Mouse (Mus musculus): ENCODE results near the gene Sox4.

The Sox4 gene

DNA sequence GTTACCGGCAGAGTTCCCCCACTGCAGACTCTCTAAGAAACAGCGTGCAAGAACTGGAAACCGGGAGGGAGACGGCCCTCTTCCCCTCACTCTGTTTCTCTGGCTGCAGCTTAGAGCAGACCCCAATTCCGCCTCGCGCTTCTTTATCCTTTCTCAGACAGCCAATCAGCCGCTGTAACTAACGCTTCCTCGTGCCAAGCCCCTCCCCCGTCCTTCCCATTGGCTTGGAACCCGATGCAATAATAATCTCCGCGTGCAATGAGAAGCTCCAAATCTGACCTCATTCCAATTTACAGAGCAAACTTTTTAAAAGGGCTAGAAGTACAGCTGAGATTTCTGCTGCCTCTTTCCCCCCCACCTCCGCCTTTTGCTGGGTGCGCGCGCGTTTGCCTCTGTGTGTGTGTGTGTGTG is at the start of gene Sox4:
Gene Sox4, minus strand, starts transcription at position 133 of the 411 bp plus-strand sequence.
- peak; percentile 89 for DNase-seq

DNA sequence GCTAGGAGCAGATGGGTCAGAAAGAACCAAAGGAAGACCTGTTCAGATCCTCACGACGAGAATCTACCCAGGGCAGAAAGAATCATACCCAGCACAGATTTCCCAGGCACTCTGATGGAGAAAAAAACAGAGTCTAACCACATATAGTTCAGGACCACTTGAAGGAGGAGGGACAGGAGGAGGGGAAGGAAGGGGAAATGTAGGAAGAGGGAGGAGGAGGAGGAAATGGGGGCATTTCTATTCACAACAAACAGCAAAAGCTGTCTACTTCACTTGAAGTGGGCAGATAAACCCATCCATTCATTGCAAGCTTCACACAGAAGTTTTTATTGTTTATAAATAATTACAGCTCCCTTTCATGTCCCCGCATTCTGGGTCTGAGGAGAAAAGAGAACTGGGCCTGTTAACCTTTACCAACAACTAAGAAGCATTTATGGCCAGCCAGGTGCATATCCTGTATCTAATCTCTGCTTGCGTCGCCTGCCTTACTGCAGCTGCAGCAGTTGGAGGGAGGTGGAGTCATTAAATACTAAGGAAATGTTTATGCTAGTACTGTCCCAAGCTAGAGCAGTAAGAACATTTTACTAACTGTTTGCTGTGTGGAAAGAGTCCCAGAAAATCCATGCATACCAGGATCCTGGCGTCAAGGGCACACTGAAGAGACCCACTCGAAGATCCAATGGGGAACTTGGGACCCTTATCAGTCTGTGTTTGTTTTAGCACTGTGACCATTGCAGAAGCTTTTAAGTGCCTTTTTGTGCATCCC is 38.6 kb upstream of the Sox4 start:
- DNase-seq, result no peak

DNA sequence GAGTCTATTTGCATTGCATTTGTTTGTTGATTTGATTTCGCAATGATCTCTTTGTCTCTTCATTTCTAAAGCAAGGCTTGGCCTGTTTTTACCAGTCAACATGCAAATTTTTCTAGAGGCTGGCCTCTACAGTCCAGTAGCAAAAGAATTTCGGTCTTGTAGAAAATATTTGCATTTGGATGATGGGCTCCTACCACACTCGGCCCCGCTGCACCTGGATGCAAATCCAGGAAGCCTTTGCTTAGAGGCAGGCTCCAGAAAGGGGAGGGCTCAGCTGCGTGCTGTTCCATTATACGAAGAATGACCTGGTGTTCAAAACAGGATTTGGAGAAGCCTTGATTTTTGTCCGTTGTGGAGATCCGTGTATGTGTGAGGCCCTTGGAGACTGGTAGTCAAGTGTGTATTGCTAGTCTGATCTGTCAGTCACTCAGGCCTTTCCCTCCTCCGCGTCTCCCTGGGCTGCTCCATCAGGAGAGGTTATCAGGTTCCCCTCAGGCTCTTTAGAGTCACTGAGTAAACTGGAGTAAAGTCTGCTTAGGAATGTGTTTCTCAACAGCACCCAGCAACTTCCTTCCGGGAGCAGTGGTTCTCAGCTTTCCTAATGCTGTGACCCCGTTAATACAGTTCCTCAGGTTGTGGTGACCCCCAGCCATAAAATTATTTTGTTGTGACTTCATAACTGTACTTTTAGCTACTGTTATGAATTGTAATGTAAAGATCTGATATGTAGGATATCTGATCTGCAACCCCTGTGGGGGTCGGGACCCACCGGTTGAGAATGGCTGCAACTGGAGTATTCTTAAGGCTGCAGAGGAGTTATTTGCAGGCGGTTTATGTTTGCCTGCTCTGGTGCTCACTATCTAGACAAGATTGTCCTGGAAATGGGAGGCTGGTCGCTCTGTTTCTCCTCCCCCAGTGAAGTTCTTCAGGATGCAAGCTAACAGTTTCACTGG is 35.5 kb upstream of the Sox4 start:
- no peak for DNase-seq

DNA sequence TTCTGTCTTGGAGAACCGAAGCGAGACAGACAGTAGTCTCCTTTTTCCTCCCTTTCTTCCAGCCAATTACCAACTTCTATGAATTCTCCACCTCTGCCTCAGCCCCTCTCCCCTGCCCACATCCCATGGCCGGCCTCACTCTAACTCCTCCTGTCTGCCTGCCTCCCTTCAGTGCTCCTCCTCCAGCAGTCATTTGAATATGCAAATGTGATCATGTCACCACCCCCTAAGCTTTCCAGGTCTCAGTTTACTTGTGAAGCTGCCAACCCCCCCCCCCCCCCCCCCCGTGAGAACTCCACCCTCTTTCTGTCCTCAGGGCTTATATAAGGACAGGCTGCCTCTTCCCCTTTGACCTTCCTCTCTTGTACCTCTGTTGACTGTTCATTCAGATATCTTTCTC is 27.2 kb upstream of the Sox4 start:
- DNase-seq, result no peak

DNA sequence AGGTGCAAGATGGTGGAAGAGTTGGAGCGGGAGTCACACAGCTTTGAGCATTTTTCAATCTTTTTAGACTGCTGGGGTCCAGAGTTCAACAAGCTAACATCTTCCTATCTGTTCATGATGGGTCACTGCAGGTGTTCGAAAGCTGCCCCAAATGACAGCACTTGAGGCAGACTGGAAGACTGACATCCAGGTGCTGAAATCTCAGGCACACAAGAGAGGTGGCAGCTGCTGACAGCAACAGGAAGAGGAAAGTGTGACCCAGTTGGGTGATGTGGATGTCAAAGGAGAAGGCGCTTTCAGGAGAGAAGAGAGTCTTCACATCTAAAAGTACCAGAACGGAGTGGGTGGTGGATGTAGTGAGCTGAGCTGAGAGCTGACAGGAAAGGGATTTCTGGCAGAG is 21.5 kb upstream of the Sox4 start:
- no peak for DNase-seq

DNA sequence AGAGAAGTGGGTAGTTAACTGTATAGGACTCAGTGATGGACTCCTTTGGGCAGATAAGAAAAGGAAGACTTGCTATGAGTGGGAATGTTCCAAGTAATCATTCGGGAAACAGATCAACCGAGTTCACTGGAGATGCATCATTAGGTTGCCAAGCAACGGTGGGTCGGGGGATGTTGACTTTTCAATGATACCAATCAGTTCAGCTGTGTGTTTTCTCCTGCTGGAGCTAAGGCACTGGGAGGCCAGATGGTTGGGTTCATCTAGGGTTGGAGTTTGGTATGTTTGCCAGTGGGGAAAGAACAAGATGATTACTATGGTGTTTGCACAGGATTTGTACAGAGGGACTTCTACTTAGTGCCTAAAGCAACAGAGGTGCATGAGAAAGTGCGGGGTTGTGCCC is 21.1 kb upstream of the Sox4 start:
- DNase-seq, result no peak

DNA sequence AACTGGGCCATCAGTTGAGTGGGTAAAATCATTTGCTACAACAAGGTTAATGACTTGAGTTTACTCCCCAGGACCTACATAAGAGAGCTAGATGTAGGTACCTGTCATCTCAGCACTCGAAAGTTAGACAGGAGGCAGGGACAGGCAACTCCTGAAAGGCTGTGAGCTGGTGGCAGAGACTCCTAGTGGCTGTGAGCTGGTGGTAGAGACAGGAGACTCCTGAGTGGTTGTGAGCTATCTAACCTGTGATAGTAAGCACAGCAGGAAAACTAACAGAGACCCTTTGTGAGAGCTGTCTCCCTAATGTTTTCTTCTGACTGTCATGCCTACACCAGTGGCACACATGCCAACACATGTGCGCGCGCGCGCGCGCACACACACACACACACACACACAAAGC is 7.4 kb upstream of the Sox4 start:
- DNase-seq, result no peak

DNA sequence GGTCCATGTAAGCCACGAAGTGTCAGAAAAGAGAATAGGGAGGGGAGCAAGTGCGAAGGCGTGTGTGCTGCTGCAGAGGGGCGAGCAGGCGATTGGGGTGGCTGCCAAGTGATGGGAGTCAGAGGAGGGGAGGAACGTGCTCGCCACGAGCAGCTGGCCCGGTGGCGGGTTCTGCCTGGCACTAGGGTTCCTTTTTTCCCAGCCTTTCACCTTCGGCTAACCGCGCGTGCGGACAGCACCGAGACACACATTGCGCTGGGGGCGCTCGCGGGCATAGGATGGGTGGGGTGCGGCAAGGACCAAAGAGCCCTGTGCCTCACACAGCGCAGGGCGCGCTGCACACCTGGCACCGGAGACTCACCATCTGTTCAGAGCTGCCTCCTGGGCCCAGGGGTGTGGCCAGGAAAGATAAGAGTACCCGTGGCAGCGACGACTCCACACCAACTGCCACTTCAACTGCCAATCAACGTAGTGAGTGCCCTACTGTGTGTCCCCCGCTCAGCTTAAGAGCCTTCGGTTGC is 6.0 kb upstream of the Sox4 start:
- peak; percentile 89 for DNase-seq

DNA sequence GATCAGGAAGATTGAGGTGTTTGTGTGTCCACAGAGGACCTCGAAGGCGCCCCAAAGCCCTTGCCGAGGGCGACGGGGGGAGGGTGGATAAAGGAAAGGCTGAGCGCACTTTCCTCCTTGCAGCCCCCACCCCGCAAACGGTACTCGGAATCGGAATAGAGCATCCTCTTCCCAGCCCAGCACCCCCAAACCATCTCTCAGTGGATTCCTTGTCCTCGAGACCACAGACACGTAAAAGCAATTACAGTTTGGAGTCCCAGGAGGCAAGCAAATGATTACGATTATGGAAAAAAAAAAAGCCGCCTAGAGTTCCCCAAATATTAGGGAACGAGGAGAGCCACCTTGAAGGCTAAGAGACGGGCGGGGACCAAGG is 5.5 kb upstream of the Sox4 start:
- DNase-seq, result no peak

DNA sequence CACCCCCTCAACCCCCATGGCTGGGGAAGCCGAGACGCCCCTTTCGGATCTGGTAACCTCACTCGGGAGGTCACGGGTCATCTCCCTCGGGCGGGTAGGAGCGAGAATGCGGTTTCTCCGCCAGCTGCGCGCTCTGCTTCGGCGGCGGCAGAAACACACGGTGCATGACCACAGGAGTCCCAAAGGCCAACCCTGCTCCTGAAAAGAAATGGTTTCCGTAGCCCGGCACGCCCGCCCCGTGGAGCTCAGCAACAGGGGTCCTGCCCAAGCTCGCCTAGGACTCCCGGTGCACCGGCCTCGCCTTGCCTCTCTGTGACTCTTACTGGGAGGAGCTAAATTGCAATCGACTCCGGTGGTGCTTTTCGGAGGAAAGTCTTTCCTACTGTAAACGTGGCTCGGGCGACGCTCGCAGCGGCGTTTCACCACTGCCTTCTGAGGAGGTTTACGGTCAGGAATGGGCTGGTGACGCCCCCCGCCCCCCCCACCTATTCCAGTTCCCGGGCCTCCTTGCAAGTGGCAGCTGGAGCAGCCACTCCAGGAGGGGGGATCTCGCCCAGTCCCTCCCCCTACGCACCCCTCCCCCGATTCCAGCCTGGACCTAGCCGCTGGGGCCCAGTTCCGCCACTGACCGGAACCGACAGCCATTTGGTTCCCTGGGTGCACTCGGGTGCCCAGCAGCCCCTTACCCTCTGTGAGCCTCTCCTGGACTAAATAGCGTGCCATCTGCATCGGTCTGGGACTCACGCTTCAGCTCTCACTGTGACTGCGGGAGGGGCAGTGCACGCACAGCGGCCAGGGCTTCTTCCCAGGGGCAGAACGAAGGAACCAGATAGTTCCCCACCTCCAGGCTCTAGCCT is 4.9 kb upstream of the Sox4 start:
- DNase-seq, result peak; percentile 68

DNA sequence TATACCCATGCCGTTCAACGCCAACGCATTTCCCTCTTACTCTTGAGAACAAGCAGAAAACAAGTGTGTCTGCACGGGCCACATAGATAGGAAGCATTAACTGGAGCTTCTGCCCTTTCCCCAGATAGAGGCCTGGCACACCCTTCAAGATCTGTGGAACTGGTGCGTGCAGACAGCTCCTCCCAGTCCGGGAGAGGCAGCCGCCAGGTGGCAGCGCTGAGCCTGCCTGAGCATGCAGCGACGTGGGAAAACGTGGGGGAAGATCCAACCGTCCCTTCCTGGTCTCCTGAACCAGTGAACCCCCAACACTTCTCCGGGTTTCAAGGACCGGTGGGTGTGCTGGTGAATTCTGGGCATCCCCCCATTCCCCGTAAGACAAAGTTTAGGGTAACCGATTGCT is 4.3 kb upstream of the Sox4 start:
- peak; percentile 95 for DNase-seq

DNA sequence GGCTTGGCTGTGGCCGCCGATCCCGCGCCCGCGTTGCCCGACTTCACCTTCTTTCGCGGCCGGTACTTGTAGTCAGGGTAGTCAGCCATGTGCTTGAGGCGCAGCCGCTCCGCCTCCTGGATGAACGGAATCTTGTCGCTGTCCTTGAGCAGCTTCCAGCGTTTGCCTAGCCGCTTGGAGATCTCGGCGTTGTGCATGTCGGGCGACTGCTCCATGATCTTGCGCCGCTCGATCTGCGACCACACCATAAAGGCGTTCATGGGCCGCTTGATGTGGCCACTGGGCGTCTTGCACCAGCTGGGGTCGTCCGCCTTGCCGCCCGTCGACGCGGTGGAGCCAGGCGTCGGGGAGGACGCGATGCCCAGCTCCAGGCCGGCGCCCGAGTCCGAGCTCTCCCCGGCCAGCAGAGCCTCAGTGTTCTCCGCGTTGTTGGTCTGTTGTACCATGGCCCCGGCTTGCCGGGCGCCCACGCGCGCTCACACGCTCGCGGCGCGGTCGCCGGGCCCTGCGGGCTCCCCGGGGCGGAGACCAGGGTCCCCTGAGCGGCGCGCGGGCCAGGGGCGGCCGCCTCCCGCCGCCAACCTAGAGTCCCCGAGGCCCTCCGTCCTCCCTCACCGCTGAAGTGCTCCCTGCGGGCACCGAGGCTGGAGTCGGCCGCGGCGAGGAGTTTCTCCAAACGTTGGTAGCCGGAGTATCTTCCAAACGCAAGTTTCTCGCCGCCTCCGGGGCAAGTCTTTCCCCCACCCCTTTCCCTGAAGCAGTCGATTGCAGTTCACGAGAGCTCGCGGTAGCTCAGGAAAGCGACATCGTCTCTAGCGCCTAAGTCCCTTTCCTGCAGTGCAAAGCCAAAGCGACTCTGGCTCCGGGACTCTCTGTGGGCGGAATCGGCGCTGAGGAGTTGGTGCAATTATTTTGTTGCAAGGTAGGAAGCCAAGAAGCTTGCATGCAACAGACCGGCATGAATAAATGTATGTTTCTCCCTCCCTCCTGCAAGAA is 639 bp downstream of the Sox4 start:
- DNase-seq, result peak; percentile 54

DNA sequence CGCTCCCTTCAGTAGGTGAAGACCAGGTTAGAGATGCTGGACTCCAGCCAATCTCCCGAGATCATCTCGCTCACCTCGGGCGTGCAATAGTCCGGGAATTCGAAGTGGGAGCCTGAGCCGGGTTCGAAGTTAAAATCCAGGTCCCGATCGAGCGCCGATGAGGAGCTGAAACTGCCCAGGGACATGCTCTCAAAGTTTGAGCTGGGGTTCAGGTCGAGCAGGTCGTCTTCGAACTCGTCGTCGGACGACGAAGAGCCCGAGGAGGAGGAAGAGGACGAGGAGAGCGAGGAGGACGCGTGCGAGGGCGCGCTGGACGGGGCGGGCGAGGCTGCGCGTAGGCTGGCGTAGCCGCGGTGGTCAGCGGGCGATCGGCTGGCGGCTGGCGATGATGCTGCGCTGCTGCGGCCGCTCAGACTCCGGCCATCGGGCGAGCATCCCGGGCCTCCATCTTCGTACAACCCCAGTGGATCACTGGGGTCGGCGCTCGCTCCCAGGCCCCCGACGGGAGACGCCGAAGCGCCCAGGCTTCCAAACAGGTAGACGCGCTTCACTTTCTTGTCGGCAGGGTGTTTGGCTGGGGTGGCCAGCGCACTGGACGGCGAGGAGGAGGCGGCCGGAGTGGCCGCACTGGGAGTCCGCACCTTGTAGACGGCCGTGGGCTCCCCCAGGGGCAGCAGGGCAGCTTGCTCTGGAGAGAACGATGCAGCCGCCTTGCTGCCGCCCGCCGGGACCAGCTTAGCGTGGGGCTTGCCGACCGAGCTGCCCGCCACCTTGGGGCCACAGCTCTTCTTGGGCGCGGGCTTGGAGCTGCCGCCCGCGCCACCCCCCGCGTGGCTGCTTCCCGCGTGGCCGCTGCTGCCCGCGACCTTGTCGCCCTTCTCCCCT is 1.6 kb downstream of the Sox4 start:
- DNase-seq, result peak; percentile 30

DNA sequence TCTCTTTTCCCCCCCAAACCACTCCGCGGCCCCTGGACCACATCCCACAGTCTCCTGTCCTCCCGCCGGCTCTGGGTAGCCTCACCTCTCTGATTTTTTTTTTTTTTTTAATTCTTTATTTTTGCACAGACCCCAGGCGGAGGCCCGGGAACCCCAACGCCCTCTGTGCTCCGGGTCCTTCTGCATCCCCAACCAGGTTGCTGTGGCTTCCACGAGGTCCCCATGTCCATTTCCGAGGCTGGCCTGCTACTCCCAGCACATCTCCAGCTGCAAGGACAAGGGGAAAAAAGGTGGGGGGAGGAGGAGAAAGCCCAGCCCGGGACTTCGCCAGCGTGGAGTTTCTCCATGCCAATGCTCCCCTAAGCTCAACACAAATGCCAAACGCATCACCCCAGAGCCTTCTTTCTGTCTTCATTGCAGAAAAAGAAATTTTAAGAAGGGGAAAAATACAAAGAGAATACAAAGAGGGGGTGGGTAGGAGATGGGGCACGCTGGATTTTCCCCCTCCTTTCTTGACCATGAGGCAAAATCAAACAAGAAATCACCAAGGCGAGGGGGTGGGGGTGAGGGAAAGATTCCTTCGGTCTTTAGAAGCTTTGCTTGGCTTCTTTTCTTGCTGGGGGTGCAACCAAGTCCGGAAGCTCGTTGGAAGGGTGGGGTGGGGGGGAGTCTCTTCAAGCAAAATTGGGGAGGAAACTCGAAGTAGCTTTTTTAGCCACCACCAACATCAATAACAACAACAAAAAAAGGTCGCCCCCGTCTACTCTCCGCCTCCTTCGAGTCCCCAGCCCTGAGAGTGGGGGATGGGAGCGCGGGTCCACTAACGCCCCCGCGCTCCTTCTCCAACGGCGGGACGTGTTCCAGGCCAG is 2.7 kb downstream of the Sox4 start:
- DNase-seq, result peak; percentile 52

DNA sequence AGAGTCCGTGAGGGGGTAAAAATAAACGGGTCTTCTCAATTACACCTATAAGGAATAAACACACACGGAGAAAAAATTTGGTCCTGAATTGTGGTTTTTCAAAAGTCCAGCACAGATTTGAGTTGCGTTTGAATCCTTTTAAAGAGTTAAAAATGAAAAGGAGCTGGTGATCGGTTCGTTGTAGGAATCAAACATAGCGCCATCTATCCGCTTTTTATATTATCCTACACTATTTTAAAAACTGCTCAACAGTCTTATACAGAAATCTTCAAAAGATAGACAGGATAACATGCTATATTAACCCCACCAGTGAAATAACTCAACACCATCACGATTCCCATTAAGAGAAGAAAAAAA is 3.3 kb downstream of the Sox4 start:
- no peak for DNase-seq

DNA sequence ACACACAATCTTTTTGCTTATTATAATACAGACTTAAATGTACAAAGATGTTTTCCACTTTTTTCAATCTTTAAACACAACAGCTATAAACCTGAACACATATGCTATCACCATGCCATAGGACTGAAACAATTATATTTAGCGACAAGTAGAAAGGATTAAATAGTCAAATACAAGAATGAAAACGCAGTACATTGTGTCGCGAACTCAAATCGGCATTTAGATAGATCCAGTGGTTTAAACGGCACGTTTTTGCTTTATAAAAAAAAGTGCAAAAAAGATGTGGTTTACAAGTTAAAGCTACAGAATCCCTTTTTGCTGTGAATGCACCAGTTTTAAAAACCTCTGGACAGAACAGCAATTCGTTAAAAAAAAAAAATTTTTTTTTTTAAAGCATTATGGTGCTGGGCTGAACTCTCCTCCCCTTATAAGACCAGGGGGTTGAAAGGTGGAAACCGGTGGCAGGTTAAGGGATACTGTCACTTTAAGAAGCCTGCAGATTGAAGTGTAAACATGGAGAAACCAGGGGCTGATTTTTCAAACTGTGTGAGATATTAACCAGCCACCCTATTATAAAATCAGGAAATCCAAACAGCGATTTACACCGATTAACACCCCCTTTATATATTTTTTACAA is 4.1 kb downstream of the Sox4 start:
- DNase-seq, result peak; percentile 21

DNA sequence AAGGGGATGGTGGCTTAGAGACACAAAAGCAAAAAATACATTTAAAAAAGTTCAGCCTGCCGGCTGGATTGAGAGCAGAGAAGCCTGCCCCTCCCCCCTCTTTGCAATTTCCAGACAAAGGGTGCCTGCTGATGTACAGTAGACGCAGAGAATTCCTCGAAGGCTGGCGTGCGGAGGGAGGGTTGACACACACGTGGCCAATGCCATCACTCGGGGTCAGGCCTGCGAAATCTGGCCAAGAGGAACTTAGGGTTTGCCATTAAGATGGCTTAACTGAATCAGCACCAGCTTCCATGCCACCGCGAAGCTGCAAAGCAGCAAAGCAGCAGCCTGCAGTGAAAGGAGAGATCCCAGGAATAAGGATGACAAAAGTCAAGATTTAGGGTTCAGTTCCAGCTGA is 5.0 kb downstream of the Sox4 start:
- DNase-seq, result no peak

DNA sequence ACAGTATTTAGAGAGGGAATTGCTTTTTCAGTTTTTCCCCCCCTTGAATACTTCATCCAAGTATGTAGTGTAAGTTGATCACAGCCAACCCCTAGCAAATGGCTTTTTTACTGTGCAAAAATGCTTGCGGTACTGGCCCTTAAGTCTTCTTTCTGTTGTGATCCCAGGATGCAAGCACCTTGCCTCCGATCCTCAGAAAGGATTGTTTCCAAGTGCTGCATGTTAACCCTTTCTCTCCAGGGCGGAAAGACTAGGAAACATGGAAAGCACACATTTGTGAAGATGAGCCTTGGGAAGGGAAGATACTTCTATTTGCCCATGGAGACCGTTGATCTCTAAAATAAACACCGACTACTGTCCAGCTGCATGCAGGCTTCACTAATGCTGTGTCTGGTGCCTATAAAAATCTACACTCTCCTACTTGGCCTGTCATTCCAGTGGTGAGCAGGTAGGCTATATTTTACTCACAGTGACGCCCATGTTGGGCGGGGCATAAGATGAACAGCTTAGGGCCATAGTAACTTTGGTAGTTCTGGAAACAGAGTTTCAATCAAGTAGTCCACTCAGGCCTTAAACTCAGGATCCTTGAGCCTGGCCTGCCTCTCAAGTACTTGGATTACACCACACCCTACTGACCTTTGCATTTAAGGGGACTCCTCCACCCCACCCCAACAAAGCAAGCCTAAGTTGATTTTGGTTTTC is 5.6 kb downstream of the Sox4 start:
- DNase-seq, result no peak
